Mouse (Mus musculus): ENCODE results near the gene Cdc37l1.

GRCm38 (mm10) chr19:29015410-29016203 is 25.5 kb downstream of the Cdc37l1 start:
- TF ChIP-seq CTCF (IDR thresholded peaks at IDR 0.05; ENCODE audit: borderline replicate concordance, insufficient read depth, low read length): no peak
- TF ChIP-seq POLR2A (IDR thresholded peaks at IDR 0.05; ENCODE audit: low read depth, low read length): no peak

Measured in embryonic fibroblast, embryonic 13.5 days (primary cell).